Mouse (Mus musculus): ENCODE measurements around the gene Eqtn. TPM values are rescaled to one million over a fixed set of nuclear protein-coding genes. Genes with fewer than 3 reads are reported as not detected.

The Eqtn gene
- 0.16 TPM in 1 of 2 replicates, not detected in the other for polyA plus RNA-seq (2016; fragmentation: Nextera tagmentation; extraction: Ambion mirVana)

- H3K4me3 ChIP-seq = no peak within 1 kb of the TSS
- H3K27ac ChIP-seq = no peak within 1 kb of the TSS
- H3K36me3 ChIP-seq (replicated peaks) = no peaks in the 10 kb centered on the region
- H3K9me3 ChIP-seq = no peaks in the 10 kb centered on the region
- H3K4me1 ChIP-seq = no peaks in the 10 kb centered on the region
- no peaks in the 10 kb centered on the region for H3K27me3 ChIP-seq (ENCODE audit: poor library complexity, severe bottlenecking)
- DNase-seq (ENCODE audit: extremely low spot score, low spot score) = no peak
Measured at GRCm38 (mm10) chr4:94928743-94929142, at the start of gene Eqtn. Gene Eqtn, minus strand, starts transcription at chr4:94928843.

GRCm38 (mm10) chr4:94973321-94973720 is 44.7 kb upstream of the Eqtn start:
- H3K9me3 ChIP-seq = no peaks in the 10 kb centered on the region
- no peaks in the 10 kb centered on the region for H3K27me3 ChIP-seq (ENCODE audit: poor library complexity, severe bottlenecking)
- H3K36me3 ChIP-seq (replicated peaks) = peaks cover 57% of the 10 kb centered on the region
- H3K4me1 ChIP-seq = peaks cover 14% of the 10 kb centered on the region
- no peak overlapping the region for H3K27ac ChIP-seq
- 92% methylated on average over 2 of the region's 2 CpGs for WGBS
- DNase-seq (ENCODE audit: extremely low spot score, low spot score) = no peak
- H3K4me3 ChIP-seq = no peak overlapping the region

- WGBS = 92% methylated on average over 3 of the region's 3 CpGs
- H3K4me3 ChIP-seq = no peak overlapping the region
- no peaks in the 10 kb centered on the region for H3K27me3 ChIP-seq (ENCODE audit: poor library complexity, severe bottlenecking)
- no peak for DNase-seq (ENCODE audit: extremely low spot score, low spot score)
- no peak overlapping the region for H3K27ac ChIP-seq
- H3K9me3 ChIP-seq = no peaks in the 10 kb centered on the region
- peaks cover 87% of the 10 kb centered on the region for H3K36me3 ChIP-seq (replicated peaks)
- no peaks in the 10 kb centered on the region for H3K4me1 ChIP-seq
Measured at GRCm38 (mm10) chr4:94952773-94953172, 24.1 kb upstream of the Eqtn start.

- WGBS = 81% methylated on average over 11 of the region's 11 CpGs
- no peaks in the 10 kb centered on the region for H3K9me3 ChIP-seq
- no peak overlapping the region for H3K27ac ChIP-seq
- H3K4me3 ChIP-seq = no peak overlapping the region
- no peaks in the 10 kb centered on the region for H3K4me1 ChIP-seq
- DNase-seq (ENCODE audit: extremely low spot score, low spot score) = no peak
- H3K27me3 ChIP-seq (ENCODE audit: poor library complexity, severe bottlenecking) = no peaks in the 10 kb centered on the region
- H3K36me3 ChIP-seq (replicated peaks) = peaks cover 64% of the 10 kb centered on the region
Measured at GRCm38 (mm10) chr4:94941221-94941855, 12.7 kb upstream of the Eqtn start.

GRCm38 (mm10) chr4:94901780-94902179 is 26.9 kb downstream of the Eqtn start:
- Histone ChIP-seq H3K4me3 (no peak overlapping the region), H3K27ac (no peak overlapping the region), H3K36me3 (replicated peaks) (no peaks in the 10 kb centered on the region), H3K27me3 (ENCODE audit: poor library complexity, severe bottlenecking) (no peaks in the 10 kb centered on the region), H3K9me3 (no peaks in the 10 kb centered on the region), H3K4me1 (no peaks in the 10 kb centered on the region)
- DNase-seq (ENCODE audit: extremely low spot score, low spot score) = no peak
- WGBS = 81% methylated on average over 3 of the region's 3 CpGs

- H3K27ac ChIP-seq = no peak overlapping the region
- no peaks in the 10 kb centered on the region for H3K27me3 ChIP-seq (ENCODE audit: poor library complexity, severe bottlenecking)
- H3K4me3 ChIP-seq = no peak overlapping the region
- H3K4me1 ChIP-seq = no peaks in the 10 kb centered on the region
- H3K36me3 ChIP-seq (replicated peaks) = no peaks in the 10 kb centered on the region
- 25% methylated on average over 2 of the region's 2 CpGs for WGBS
- no peak for DNase-seq (ENCODE audit: extremely low spot score, low spot score)
- no peaks in the 10 kb centered on the region for H3K9me3 ChIP-seq
Measured at GRCm38 (mm10) chr4:94900744-94901143, 27.9 kb downstream of the Eqtn start.

Other genes starting within 250 kb of the Eqtn start
- gene Tek, start 189.6 kb downstream of the Eqtn start, polyA plus RNA-seq (2016; fragmentation: Nextera tagmentation; extraction: Ambion mirVana) = 8.5 and 8.9 TPM in 2 replicates
- gene Mysm1, start 50.3 kb upstream of the Eqtn start, polyA plus RNA-seq (2016; fragmentation: Nextera tagmentation; extraction: Ambion mirVana) = 24.6 and 27.6 TPM in 2 replicates
- gene Jun, start 123.4 kb upstream of the Eqtn start, polyA plus RNA-seq (2016; fragmentation: Nextera tagmentation; extraction: Ambion mirVana) = 74.2 and 82.9 TPM in 2 replicates